Mouse (Mus musculus): ENCODE results near the gene Ajuba. TPM values are rescaled to one million over a fixed set of nuclear protein-coding genes. Genes with fewer than 3 reads are reported as not detected.
"Not testable (repeated sequence)": the region's sequence is repeated elsewhere in the genome, so short reads cannot be mapped to it uniquely, and the experiment has no call there.

Ajuba gene
- polyA plus RNA-seq, 1 experiment from 2014 or later, result 28.4 TPM

DNA sequence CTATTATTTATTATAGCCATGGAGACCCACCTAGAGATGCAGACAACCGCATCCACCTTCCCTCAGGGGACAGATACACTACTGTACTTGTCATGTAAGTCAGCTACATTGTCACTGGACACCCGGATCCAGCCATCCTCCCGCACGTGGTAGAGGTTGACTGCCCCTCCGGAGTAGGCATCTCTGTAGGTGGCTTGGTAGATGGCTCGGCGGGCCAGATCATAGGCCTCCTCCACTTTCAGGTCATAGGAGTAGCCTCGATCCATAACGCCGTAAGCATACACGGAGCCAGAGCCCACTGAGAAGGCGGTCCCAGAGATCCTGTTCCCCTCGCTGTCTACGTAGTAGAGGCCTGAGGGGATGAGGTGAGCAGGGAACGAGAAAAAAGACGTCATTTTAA lies 36.8 kb upstream of the Ajuba start:
- DNase-seq (ENCODE audit: low spot score); ATAC-seq (replicated peaks; ENCODE audit: insufficient number of reproducible peaks, low FRiP score, low TSS enrichment, low read depth); H3K27ac ChIP-seq (replicated peaks; ENCODE audit: low read depth, low read length); H3K9ac ChIP-seq (replicated peaks; ENCODE audit: low read length); H3K27me3 ChIP-seq (ENCODE audit: control insufficient read depth, insufficient read depth, low read length); H3K4me1 ChIP-seq (ENCODE audit: control insufficient read depth, insufficient read depth, low read length); H3K9me3 ChIP-seq (replicated peaks; ENCODE audit: control insufficient read depth, low read length); H3K4me2 ChIP-seq (ENCODE audit: low read depth, low read length); H3K4me3 ChIP-seq (ENCODE audit: low read depth, low read length); H3K36me3 ChIP-seq (replicated peaks; ENCODE audit: control insufficient read depth, insufficient read depth, low read depth, low read length): not testable (repeated sequence)
- WGBS, result 92% methylated on average over 14 of the region's 16 CpGs

DNA sequence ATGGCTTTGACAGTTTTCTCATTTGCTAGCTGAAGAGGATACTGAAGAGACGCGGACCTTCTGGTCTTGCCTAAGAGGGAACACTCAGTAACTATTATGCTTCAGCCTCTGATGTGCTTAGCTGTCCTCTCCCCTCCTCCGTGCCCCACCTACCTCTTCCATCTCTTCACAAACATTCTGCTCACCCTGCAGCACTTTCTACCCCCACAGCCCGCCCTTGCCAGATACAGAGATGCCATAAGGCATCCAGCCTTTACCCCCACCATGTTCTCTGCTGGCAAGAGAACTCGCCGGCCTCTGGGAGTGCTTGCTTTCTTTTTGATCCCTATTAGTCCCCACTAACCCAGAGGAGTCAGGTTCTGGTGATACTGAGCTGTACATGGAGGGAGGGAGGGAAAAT lies 33.3 kb upstream of the Ajuba start:
- no peak overlapping the region for H3K4me3 ChIP-seq (ENCODE audit: low read depth, low read length)
- 82% methylated on average over 6 of the region's 6 CpGs for WGBS
- DNase-seq (ENCODE audit: low spot score), result no peak

DNA sequence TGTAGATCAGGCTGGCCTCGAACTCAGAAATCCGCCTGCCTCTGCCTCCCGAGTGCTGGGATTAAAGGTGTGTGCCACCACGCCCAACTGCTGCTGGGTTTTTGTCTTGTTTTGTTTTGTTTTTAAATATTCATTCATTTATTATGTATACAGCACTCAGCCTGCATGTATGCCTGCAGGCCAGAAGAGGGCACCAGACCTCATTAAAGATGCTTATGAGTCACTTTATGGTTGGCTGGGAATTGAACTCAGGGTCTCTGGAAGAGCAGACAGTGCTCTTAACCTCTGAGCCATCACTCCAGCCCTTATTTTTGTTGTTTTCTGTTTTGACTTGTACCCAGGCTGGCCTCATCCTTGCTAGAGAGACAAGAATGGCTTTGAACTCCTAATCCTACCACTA lies 32.6 kb upstream of the Ajuba start:
- H3K9ac ChIP-seq (replicated peaks; ENCODE audit: low read length), result no peak overlapping the region
- ATAC-seq (replicated peaks; ENCODE audit: insufficient number of reproducible peaks, low FRiP score, low TSS enrichment, low read depth), result no peak
- no peaks in the 10 kb centered on the region for H3K4me1 ChIP-seq (ENCODE audit: control insufficient read depth, insufficient read depth, low read length)
- H3K4me3 ChIP-seq (ENCODE audit: low read depth, low read length), result no peak overlapping the region
- peaks cover 3% of the 10 kb centered on the region for H3K36me3 ChIP-seq (replicated peaks; ENCODE audit: control insufficient read depth, insufficient read depth, low read depth, low read length)
- H3K27me3 ChIP-seq (ENCODE audit: control insufficient read depth, insufficient read depth, low read length), result no peaks in the 10 kb centered on the region
- no peaks in the 10 kb centered on the region for H3K9me3 ChIP-seq (replicated peaks; ENCODE audit: control insufficient read depth, low read length)
- 75% methylated on average over 4 of the region's 4 CpGs for WGBS
- no peak overlapping the region for H3K4me2 ChIP-seq (ENCODE audit: low read depth, low read length)
- no peak overlapping the region for H3K27ac ChIP-seq (replicated peaks; ENCODE audit: low read depth, low read length)
- peak; percentile 48 for DNase-seq (ENCODE audit: low spot score)

More for the DNA sequence above, 33.3 kb upstream of the Ajuba start:
- ATAC-seq (replicated peaks; ENCODE audit: insufficient number of reproducible peaks, low FRiP score, low TSS enrichment, low read depth), result no peak
- Histone ChIP-seq H3K9me3 (replicated peaks; ENCODE audit: control insufficient read depth, low read length) (no peaks in the 10 kb centered on the region), H3K27me3 (ENCODE audit: control insufficient read depth, insufficient read depth, low read length) (no peaks in the 10 kb centered on the region), H3K27ac (replicated peaks; ENCODE audit: low read depth, low read length) (no peak overlapping the region), H3K4me2 (ENCODE audit: low read depth, low read length) (no peak overlapping the region), H3K9ac (replicated peaks; ENCODE audit: low read length) (no peak overlapping the region), H3K36me3 (replicated peaks; ENCODE audit: control insufficient read depth, insufficient read depth, low read depth, low read length) (peaks cover 5% of the 10 kb centered on the region), H3K4me1 (ENCODE audit: control insufficient read depth, insufficient read depth, low read length) (no peaks in the 10 kb centered on the region)

DNA sequence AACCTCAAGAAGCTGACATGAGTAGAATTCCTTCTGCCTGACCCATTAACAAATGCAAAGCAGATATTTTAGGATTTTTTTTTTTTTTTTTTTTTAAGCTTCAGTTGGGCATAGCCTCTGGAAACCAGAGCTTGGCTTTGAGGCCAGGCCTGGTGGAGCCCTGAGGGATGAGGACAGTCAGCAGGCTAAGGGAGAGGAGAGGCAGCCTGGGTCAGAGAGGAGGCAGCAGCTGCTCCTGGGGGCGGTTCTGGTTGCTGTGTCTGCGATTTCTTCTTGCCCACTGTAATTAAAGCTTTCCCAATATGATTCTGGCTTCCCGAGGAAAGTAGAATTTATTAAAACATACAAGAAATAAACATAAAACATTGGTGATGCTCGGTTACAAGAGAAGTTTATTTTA lies 31.9 kb upstream of the Ajuba start:
- Histone ChIP-seq H3K4me2 (ENCODE audit: low read depth, low read length) (no peak overlapping the region), H3K9me3 (replicated peaks; ENCODE audit: control insufficient read depth, low read length) (no peaks in the 10 kb centered on the region), H3K27me3 (ENCODE audit: control insufficient read depth, insufficient read depth, low read length) (no peaks in the 10 kb centered on the region), H3K36me3 (replicated peaks; ENCODE audit: control insufficient read depth, insufficient read depth, low read depth, low read length) (peaks cover 3% of the 10 kb centered on the region), H3K27ac (replicated peaks; ENCODE audit: low read depth, low read length) (no peak overlapping the region), H3K4me3 (ENCODE audit: low read depth, low read length) (no peak overlapping the region), H3K9ac (replicated peaks; ENCODE audit: low read length) (no peak overlapping the region), H3K4me1 (ENCODE audit: control insufficient read depth, insufficient read depth, low read length) (no peaks in the 10 kb centered on the region)
- WGBS, result 74% methylated on average over 4 of the region's 4 CpGs
- ATAC-seq (replicated peaks; ENCODE audit: insufficient number of reproducible peaks, low FRiP score, low TSS enrichment, low read depth) (no peak), DNase-seq (ENCODE audit: low spot score) (no peak)

DNA sequence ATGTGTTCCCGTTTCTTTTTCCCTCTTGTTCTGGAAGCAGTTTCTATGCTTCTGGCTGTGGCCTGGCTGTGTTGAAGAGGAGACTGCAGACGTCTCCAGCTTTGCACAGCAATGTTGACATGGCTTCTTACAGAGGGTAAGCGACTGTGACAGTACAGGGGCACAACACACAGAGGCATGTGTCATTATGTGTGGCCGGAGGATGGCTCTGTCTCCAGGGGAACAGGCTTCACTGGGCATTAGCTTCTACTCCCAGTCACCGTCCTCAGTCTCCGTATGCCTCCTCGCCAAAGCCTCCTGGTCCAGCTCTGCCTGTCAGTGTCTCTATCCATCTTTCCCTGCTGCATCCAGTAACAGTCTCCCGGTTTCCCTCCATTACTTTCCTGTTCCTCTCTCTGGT lies 29.9 kb upstream of the Ajuba start:
- ATAC-seq (replicated peaks; ENCODE audit: insufficient number of reproducible peaks, low FRiP score, low TSS enrichment, low read depth), result no peak
- Histone ChIP-seq H3K27ac (replicated peaks; ENCODE audit: low read depth, low read length) (no peak overlapping the region), H3K9me3 (replicated peaks; ENCODE audit: control insufficient read depth, low read length) (no peaks in the 10 kb centered on the region), H3K4me1 (ENCODE audit: control insufficient read depth, insufficient read depth, low read length) (no peaks in the 10 kb centered on the region), H3K27me3 (ENCODE audit: control insufficient read depth, insufficient read depth, low read length) (no peaks in the 10 kb centered on the region), H3K36me3 (replicated peaks; ENCODE audit: control insufficient read depth, insufficient read depth, low read depth, low read length) (peaks cover 3% of the 10 kb centered on the region; the same call in 1 of the 2 replicates), H3K9ac (replicated peaks; ENCODE audit: low read length) (no peak overlapping the region), H3K4me2 (ENCODE audit: low read depth, low read length) (no peak overlapping the region), H3K4me3 (ENCODE audit: low read depth, low read length) (no peak overlapping the region)
- WGBS, result 52% methylated on average over 8 of the region's 8 CpGs
- DNase-seq (ENCODE audit: low spot score), result no peak

DNA sequence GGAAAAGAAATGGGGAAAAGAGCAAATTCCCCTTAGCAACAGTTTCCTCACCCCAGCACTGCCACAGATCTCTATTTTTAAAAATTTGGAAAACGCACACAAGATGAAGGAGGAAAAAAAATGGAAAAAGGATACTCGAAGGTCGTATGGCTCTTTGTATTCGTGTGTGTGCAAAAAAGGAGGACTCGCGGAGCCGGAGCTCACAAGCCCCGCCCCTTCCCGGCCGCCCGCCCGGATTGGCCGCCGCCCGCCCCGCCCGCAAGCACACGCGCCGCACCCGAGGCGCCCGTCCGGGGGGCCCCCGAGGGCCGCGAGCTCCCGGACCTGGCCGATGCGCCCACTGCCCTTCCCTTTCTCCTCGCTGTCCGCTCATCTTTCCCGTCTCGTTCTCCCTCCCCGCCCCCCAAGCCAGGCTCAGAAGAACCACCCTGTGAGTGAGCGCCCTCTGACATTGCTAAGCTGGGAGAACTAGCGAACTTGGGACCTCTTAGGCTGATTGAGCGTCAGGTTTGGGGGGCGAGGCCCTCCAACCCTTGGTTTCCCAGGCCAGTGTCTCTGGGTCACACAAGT lies 28.5 kb upstream of the Ajuba start, which contains the start of gene 4931414P19Rik:
TSS of gene 4931414P19Rik (minus strand) at position 242 of the 570 bp plus-strand sequence.
- ATAC-seq (replicated peaks; ENCODE audit: insufficient number of reproducible peaks, low FRiP score, low TSS enrichment, low read depth) (no peak; the same call in 1 of the 2 replicates), DNase-seq (ENCODE audit: low spot score) (peak; percentile 85)
- H3K27ac ChIP-seq (replicated peaks; ENCODE audit: low read depth, low read length), result 0 out of 2 replicates have a peak within 1 kb of the TSS, but pooled peaks have one; percentile 28
- H3K9ac ChIP-seq (replicated peaks; ENCODE audit: low read length), result peak within 1 kb of the TSS; percentile 68
- H3K27me3 ChIP-seq (ENCODE audit: control insufficient read depth, insufficient read depth, low read length), result no peaks in the 10 kb centered on the region
- H3K4me1 ChIP-seq (ENCODE audit: control insufficient read depth, insufficient read depth, low read length), result no peaks in the 10 kb centered on the region
- H3K4me3 ChIP-seq (ENCODE audit: low read depth, low read length), result peak within 1 kb of the TSS; percentile 49
- under 1% methylated on average over 39 of the region's 39 CpGs for WGBS
- peak within 1 kb of the TSS; percentile 53 for H3K4me2 ChIP-seq (ENCODE audit: low read depth, low read length)
- no peaks in the 10 kb centered on the region for H3K9me3 ChIP-seq (replicated peaks; ENCODE audit: control insufficient read depth, low read length)
- H3K36me3 ChIP-seq (replicated peaks; ENCODE audit: control insufficient read depth, insufficient read depth, low read depth, low read length), result no peaks in the 10 kb centered on the region

DNA sequence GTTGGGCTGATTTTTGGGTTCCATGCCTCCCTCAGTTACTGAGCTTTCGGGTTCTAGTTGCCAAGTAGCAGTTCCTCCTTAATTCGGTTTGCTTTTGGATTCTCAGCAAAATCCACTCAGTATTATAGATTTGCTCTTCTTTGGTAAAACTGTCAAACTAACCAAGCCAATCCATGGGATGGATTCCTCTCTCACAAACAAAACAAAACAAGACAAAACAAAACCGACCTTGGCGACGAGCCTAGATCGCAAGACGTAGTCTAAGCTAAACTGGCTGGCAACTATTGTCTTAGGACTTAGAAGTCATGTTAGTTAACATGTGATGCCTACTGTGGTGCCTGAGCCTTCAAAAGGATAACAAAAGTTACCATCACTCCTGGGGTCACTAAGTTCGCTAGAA lies 26.3 kb upstream of the Ajuba start:
- H3K4me2 ChIP-seq (ENCODE audit: low read depth, low read length), result peak overlapping the region; percentile 26
- ATAC-seq (replicated peaks; ENCODE audit: insufficient number of reproducible peaks, low FRiP score, low TSS enrichment, low read depth) (no peak), DNase-seq (ENCODE audit: low spot score) (no peak)
- no peaks in the 10 kb centered on the region for H3K4me1 ChIP-seq (ENCODE audit: control insufficient read depth, insufficient read depth, low read length)
- no peaks in the 10 kb centered on the region for H3K9me3 ChIP-seq (replicated peaks; ENCODE audit: control insufficient read depth, low read length)
- WGBS, result 85% methylated on average over 8 of the region's 8 CpGs
- H3K27ac ChIP-seq (replicated peaks; ENCODE audit: low read depth, low read length), result peak overlapping the region; percentile 58
- peak overlapping the region; percentile 30 for H3K9ac ChIP-seq (replicated peaks; ENCODE audit: low read length)
- no peaks in the 10 kb centered on the region for H3K27me3 ChIP-seq (ENCODE audit: control insufficient read depth, insufficient read depth, low read length)
- no peaks in the 10 kb centered on the region for H3K36me3 ChIP-seq (replicated peaks; ENCODE audit: control insufficient read depth, insufficient read depth, low read depth, low read length)
- H3K4me3 ChIP-seq (ENCODE audit: low read depth, low read length), result peak overlapping the region; percentile 61

DNA sequence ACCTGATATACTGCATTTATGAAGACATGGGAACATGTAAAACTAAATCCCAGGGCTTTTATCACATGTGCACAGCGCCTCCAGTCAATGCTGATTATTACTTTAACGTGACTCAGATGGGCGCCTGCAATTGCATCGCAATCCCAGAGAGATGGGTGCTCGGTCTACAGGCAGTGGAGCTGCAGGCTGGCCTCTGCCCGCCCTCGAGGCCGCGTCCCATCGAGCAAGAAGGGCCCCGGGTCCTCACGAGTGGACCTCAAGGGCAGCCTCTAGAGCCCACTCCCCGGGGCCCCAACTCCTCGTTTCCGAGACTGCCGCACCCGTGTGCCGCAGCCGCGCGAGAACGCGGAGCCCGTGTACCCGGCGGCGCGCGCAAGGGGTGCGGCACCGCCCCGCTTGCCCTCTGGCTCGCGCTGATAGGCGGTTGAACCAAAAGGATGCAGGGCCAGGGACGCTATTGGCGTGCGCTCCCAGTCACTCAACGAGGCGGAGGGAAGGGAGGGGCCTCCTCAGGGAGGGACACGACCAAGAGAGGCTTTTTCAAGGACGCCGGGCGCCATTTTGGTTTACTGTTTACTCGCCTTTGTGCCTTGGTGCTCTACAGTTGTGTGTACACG lies 25.8 kb upstream of the Ajuba start:
- H3K9me3 ChIP-seq (replicated peaks; ENCODE audit: control insufficient read depth, low read length), result no peaks in the 10 kb centered on the region
- no peaks in the 10 kb centered on the region for H3K27me3 ChIP-seq (ENCODE audit: control insufficient read depth, insufficient read depth, low read length)
- DNase-seq (ENCODE audit: low spot score) (peak; percentile 98), ATAC-seq (replicated peaks; ENCODE audit: insufficient number of reproducible peaks, low FRiP score, low TSS enrichment, low read depth) (peak; percentile 99)
- under 1% methylated on average over 46 of the region's 46 CpGs for WGBS
- H3K4me2 ChIP-seq (ENCODE audit: low read depth, low read length), result peak overlapping the region; percentile 52
- peak overlapping the region; percentile 72 for H3K27ac ChIP-seq (replicated peaks; ENCODE audit: low read depth, low read length)
- H3K4me1 ChIP-seq (ENCODE audit: control insufficient read depth, insufficient read depth, low read length), result no peaks in the 10 kb centered on the region
- H3K9ac ChIP-seq (replicated peaks; ENCODE audit: low read length), result peak overlapping the region; percentile 83
- no peaks in the 10 kb centered on the region for H3K36me3 ChIP-seq (replicated peaks; ENCODE audit: control insufficient read depth, insufficient read depth, low read depth, low read length)
- H3K4me3 ChIP-seq (ENCODE audit: low read depth, low read length), result peak overlapping the region; percentile 61
